Mouse (Mus musculus): Measurements from ENCODE around the gene Cep57. TPM values are rescaled to one million over a fixed set of nuclear protein-coding genes. Genes with fewer than 3 reads are reported as not detected.

Cep57 gene
- 67.7 and 69.6 TPM in 2 replicates for polyA plus RNA-seq (2015; fragmentation: Nextera tagmentation; extraction: Ambion mirVana)

GRCm38 (mm10) chr9:13826832-13827405 is at the start of gene Cep57:
Gene Cep57, minus strand, starts transcription at chr9:13827107.
- H3K27me3 ChIP-seq = no peaks in the 10 kb centered on the region
- WGBS = 0% methylated on average over 35 of the region's 44 CpGs
- H3K9ac ChIP-seq = peak within 1 kb of the TSS; percentile 95
- peak within 1 kb of the TSS; percentile 87 for H3K4me2 ChIP-seq
- H3K27ac ChIP-seq = peak within 1 kb of the TSS; percentile 99
- ATAC-seq = peak; percentile 93
- H3K4me3 ChIP-seq = peak within 1 kb of the TSS; percentile 83
- peaks cover 39% of the 10 kb centered on the region for H3K4me1 ChIP-seq
- no peaks in the 10 kb centered on the region for H3K9me3 ChIP-seq (replicated peaks)
- peaks cover 23% of the 10 kb centered on the region; the same call in 1 of the 2 replicates for H3K36me3 ChIP-seq (ENCODE audit: poor library complexity, severe bottlenecking)

DNA sequence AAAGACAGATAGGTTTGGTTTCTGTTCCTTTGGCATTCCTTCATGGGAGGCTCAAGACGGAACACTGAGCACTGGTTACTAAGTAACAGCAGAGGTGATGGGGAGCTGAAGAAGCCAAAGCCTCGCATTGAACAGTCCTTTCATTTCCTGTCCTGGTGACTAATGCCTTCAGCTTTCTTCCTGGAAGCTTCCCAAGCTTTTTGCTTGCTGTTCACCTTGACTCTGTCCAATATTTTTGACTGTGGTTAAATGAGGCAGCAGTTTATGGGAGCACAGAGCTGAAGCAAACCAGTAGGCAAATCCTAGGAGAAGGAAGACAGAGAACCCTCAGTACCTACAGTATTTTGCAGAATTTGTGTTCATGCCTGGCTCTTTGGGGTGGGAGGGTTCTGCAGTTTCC is 48.4 kb upstream of the Cep57 start:
- Histone ChIP-seq H3K9ac (no peak overlapping the region), H3K9me3 (replicated peaks) (no peaks in the 10 kb centered on the region), H3K36me3 (ENCODE audit: poor library complexity, severe bottlenecking) (no peaks in the 10 kb centered on the region), H3K4me3 (no peak overlapping the region), H3K27me3 (no peaks in the 10 kb centered on the region), H3K4me2 (no peak overlapping the region), H3K4me1 (no peaks in the 10 kb centered on the region), H3K27ac (no peak overlapping the region)
- ATAC-seq = no peak
- WGBS = 75% methylated on average over 2 of the region's 2 CpGs

GRCm38 (mm10) chr9:13874359-13874758 is 47.5 kb upstream of the Cep57 start:
- Histone ChIP-seq H3K4me2 (no peak overlapping the region), H3K9ac (no peak overlapping the region), H3K4me1 (no peaks in the 10 kb centered on the region), H3K27ac (no peak overlapping the region), H3K36me3 (ENCODE audit: poor library complexity, severe bottlenecking) (no peaks in the 10 kb centered on the region), H3K4me3 (no peak overlapping the region), H3K27me3 (no peaks in the 10 kb centered on the region), H3K9me3 (replicated peaks) (no peaks in the 10 kb centered on the region)
- ATAC-seq = no peak
- 51% methylated on average over 2 of the region's 2 CpGs for WGBS

- Histone ChIP-seq H3K27me3 (no peaks in the 10 kb centered on the region), H3K27ac (no peak overlapping the region), H3K4me2 (no peak overlapping the region), H3K4me1 (no peaks in the 10 kb centered on the region), H3K36me3 (ENCODE audit: poor library complexity, severe bottlenecking) (no peaks in the 10 kb centered on the region), H3K9ac (no peak overlapping the region), H3K4me3 (no peak overlapping the region), H3K9me3 (replicated peaks) (no peaks in the 10 kb centered on the region)
- WGBS = 88% methylated on average over 7 of the region's 7 CpGs
- no peak for ATAC-seq
Measured at GRCm38 (mm10) chr9:13871631-13872030, 44.7 kb upstream of the Cep57 start.

GRCm38 (mm10) chr9:13867646-13868045 is 40.7 kb upstream of the Cep57 start:
- H3K27ac ChIP-seq = no peak overlapping the region
- no peak overlapping the region for H3K4me3 ChIP-seq
- no peak overlapping the region for H3K9ac ChIP-seq
- no peaks in the 10 kb centered on the region for H3K9me3 ChIP-seq (replicated peaks)
- no peak overlapping the region for H3K4me2 ChIP-seq
- 68% methylated on average over 2 of the region's 2 CpGs for WGBS
- ATAC-seq = no peak
- no peaks in the 10 kb centered on the region for H3K36me3 ChIP-seq (ENCODE audit: poor library complexity, severe bottlenecking)
- H3K27me3 ChIP-seq = no peaks in the 10 kb centered on the region
- no peaks in the 10 kb centered on the region for H3K4me1 ChIP-seq

DNA sequence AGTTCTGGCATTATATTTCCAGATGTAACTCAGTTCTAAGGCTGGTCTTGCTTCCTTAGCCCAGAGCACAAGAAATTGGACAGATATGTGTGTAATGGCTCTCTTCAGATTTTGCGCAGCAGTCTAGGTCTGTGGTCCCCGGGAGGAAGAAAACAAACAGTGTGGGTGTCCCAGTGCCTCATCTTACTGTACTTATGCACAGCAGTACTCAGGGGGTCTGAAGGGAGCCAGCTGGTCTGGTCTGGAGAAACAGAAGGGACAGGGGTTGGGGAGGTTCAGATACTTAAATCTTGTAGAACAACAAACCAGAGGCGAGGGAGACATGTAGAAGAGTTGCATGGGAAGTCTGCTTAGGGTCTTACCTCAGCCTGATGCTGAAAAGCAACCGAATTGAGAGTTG is 29.9 kb upstream of the Cep57 start:
- Histone ChIP-seq H3K36me3 (ENCODE audit: poor library complexity, severe bottlenecking) (no peaks in the 10 kb centered on the region), H3K9ac (no peak overlapping the region), H3K4me2 (no peak overlapping the region), H3K4me3 (no peak overlapping the region), H3K4me1 (no peaks in the 10 kb centered on the region), H3K9me3 (replicated peaks) (no peaks in the 10 kb centered on the region), H3K27ac (no peak overlapping the region), H3K27me3 (no peaks in the 10 kb centered on the region)
- no peak for ATAC-seq
- 80% methylated on average over 4 of the region's 4 CpGs for WGBS

DNA sequence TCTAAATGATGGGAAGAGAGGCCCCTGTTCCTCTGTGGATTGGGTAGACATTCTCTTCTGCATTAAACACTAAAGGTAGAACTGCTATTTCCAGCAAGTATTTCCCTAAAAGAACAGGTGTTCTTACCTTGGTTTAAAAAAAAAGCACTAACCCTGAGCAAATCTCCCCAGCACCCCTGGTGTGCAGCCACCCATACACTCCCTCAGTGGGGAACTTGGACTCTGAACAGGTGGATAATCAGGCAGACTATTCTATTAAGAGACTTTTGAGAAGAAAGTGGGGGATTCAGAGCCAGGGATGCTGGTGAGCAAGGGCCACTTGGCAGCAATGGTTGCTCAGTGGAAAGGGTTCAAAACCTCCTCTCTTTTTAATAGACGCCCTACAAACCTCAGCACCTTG is 29.3 kb upstream of the Cep57 start:
- Histone ChIP-seq H3K36me3 (ENCODE audit: poor library complexity, severe bottlenecking) (no peaks in the 10 kb centered on the region), H3K4me3 (no peak overlapping the region), H3K27ac (no peak overlapping the region), H3K4me1 (no peaks in the 10 kb centered on the region), H3K9ac (no peak overlapping the region), H3K27me3 (no peaks in the 10 kb centered on the region), H3K9me3 (replicated peaks) (no peaks in the 10 kb centered on the region), H3K4me2 (no peak overlapping the region)
- ATAC-seq = no peak
- 63% methylated on average over 1 of the region's 1 CpGs for WGBS

DNA sequence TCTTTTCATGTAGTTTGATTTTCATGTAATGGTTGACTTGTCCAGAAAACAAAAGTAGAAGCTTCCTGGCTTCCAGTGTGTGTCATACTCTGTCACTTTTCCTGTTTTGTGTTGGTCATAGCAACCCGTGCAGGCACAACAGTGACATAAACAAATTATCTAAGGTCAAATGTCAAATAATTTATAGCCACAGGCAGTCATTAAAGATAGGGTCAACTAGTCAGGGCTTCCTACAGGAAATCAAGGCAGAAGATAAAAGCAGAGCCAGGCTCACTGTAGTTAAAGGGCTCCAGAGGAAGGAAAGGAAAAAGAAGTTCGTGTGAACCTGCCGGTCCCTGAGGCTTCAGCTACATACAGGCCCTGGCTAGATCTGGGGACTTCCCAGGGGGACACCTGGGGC is 27.0 kb upstream of the Cep57 start:
- Histone ChIP-seq H3K4me1 (no peaks in the 10 kb centered on the region), H3K27ac (no peak overlapping the region), H3K9me3 (replicated peaks) (no peaks in the 10 kb centered on the region), H3K27me3 (no peaks in the 10 kb centered on the region), H3K4me3 (no peak overlapping the region), H3K9ac (no peak overlapping the region), H3K36me3 (ENCODE audit: poor library complexity, severe bottlenecking) (no peaks in the 10 kb centered on the region), H3K4me2 (no peak overlapping the region)
- 87% methylated on average over 3 of the region's 3 CpGs for WGBS
- ATAC-seq = no peak

GRCm38 (mm10) chr9:13848481-13849480 is 21.9 kb upstream of the Cep57 start:
- H3K9ac ChIP-seq = no peak overlapping the region
- H3K9me3 ChIP-seq (replicated peaks) = no peaks in the 10 kb centered on the region
- peak; percentile 80 for ATAC-seq
- H3K27ac ChIP-seq = no peak overlapping the region
- H3K4me1 ChIP-seq = no peaks in the 10 kb centered on the region
- 75% methylated on average over 10 of the region's 10 CpGs for WGBS
- peaks cover 17% of the 10 kb centered on the region for H3K36me3 ChIP-seq (ENCODE audit: poor library complexity, severe bottlenecking)
- no peak overlapping the region for H3K4me3 ChIP-seq
- no peak overlapping the region for H3K4me2 ChIP-seq
- no peaks in the 10 kb centered on the region for H3K27me3 ChIP-seq

GRCm38 (mm10) chr9:13847591-13847990 is 20.7 kb upstream of the Cep57 start:
- 92% methylated on average over 3 of the region's 3 CpGs for WGBS

DNA sequence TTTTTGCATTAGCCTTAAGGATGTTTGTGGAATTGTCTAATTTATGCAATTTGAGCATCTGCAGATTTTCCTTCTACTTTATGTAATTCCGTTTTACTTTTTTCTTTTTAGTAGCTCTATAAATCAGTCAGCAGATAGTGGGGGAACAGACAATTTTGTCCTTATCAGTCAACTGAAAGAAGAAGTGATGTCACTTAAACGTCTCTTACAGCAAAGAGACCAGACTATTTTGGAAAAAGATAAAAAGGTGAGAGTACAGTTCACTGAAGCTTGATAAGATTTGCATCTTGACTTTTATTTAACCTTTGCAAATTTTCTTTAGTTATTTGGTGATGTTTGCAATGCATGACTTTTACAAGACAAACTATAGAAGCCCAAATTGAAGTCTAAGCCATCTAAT is 9.8 kb upstream of the Cep57 start:
- no peaks in the 10 kb centered on the region for H3K9me3 ChIP-seq (replicated peaks)
- H3K4me2 ChIP-seq = no peak overlapping the region
- no peak overlapping the region for H3K4me3 ChIP-seq
- H3K27ac ChIP-seq = no peak overlapping the region
- H3K9ac ChIP-seq = no peak overlapping the region
- H3K4me1 ChIP-seq = no peaks in the 10 kb centered on the region
- H3K27me3 ChIP-seq = no peaks in the 10 kb centered on the region
- no peak for ATAC-seq
- peaks cover 89% of the 10 kb centered on the region for H3K36me3 ChIP-seq (ENCODE audit: poor library complexity, severe bottlenecking)
- 89% methylated on average over 2 of the region's 2 CpGs for WGBS

More at GRCm38 (mm10) chr9:13847591-13847990, 20.7 kb upstream of the Cep57 start:
- Histone ChIP-seq H3K9me3 (replicated peaks) (no peaks in the 10 kb centered on the region), H3K27me3 (no peaks in the 10 kb centered on the region), H3K36me3 (ENCODE audit: poor library complexity, severe bottlenecking) (peaks cover 25% of the 10 kb centered on the region), H3K27ac (no peak overlapping the region), H3K4me3 (no peak overlapping the region), H3K4me2 (no peak overlapping the region), H3K4me1 (no peaks in the 10 kb centered on the region), H3K9ac (no peak overlapping the region)
- no peak for ATAC-seq

DNA sequence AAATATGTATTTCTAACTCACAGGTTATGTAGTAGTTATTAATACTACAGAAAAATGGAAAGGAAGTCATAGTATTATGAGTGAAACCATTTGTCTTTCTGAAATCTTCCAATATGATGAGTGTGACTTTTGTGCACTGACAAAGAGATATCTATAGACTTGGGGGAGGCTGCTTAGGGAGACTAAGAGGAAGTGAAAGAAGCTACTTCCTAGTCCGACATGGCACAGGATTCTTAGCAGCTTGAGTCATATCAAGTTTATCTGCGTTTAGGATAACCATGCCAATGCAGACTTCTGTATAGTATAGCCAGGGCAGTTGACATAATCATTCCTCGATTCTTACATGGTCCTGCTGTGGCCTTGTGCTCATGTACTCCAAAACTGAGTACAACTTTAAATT is 8.3 kb upstream of the Cep57 start:
- no peak overlapping the region for H3K9ac ChIP-seq
- ATAC-seq = no peak
- H3K4me1 ChIP-seq = peaks cover 7% of the 10 kb centered on the region; the same call in 1 of the 2 replicates
- no peak overlapping the region for H3K4me2 ChIP-seq
- H3K9me3 ChIP-seq (replicated peaks) = no peaks in the 10 kb centered on the region
- H3K27ac ChIP-seq = no peak overlapping the region
- 88% methylated on average over 3 of the region's 3 CpGs for WGBS
- H3K36me3 ChIP-seq (ENCODE audit: poor library complexity, severe bottlenecking) = peaks cover 88% of the 10 kb centered on the region
- H3K27me3 ChIP-seq = no peaks in the 10 kb centered on the region
- no peak overlapping the region for H3K4me3 ChIP-seq

All from forebrain, embryonic 13.5 days (tissue).